Mouse (Mus musculus): ENCODE measurements at regions not wholly inside any gene's neighbourhood (a gene's known extent, or its start where the extent isn't known, plus 50 kb on each side); places are given as distances from the start of the nearest gene placed in this dataset.

- Histone ChIP-seq H3K4me2 (replicated peaks) (no peak overlapping the region), H3K4me3 (no peak overlapping the region), H3K9ac (no peak overlapping the region), H3K27ac (no peak overlapping the region), H3K9me3 (no peaks in the 10 kb centered on the region), H3K36me3 (no peaks in the 10 kb centered on the region), H3K4me1 (no peaks in the 10 kb centered on the region), H3K27me3 (no peaks in the 10 kb centered on the region)
- no peak for ATAC-seq (ENCODE audit: low FRiP score, low read depth)
- 85% methylated on average over 6 of the region's 6 CpGs for WGBS
Measured at GRCm38 (mm10) chr4:153752791-153753190, 204.2 kb upstream of the A430005L14Rik start.

GRCm38 (mm10) chr4:153758323-153758722 is 198.7 kb upstream of the A430005L14Rik start:
- Histone ChIP-seq H3K27ac (no peak overlapping the region), H3K27me3 (no peaks in the 10 kb centered on the region), H3K4me1 (no peaks in the 10 kb centered on the region), H3K4me3 (no peak overlapping the region), H3K9ac (no peak overlapping the region), H3K36me3 (no peaks in the 10 kb centered on the region), H3K9me3 (no peaks in the 10 kb centered on the region), H3K4me2 (replicated peaks) (no peak overlapping the region)
- ATAC-seq (ENCODE audit: low FRiP score, low read depth) = no peak
- WGBS = 89% methylated on average over 6 of the region's 6 CpGs

GRCm38 (mm10) chr4:153758781-153759180 is 198.3 kb upstream of the A430005L14Rik start:
- Histone ChIP-seq H3K4me2 (replicated peaks) (no peak overlapping the region), H3K4me1 (no peaks in the 10 kb centered on the region), H3K4me3 (no peak overlapping the region), H3K27me3 (no peaks in the 10 kb centered on the region), H3K27ac (no peak overlapping the region), H3K9ac (no peak overlapping the region), H3K9me3 (no peaks in the 10 kb centered on the region), H3K36me3 (no peaks in the 10 kb centered on the region)
- WGBS = 56% methylated on average over 8 of the region's 8 CpGs
- no peak for ATAC-seq (ENCODE audit: low FRiP score, low read depth)

DNA sequence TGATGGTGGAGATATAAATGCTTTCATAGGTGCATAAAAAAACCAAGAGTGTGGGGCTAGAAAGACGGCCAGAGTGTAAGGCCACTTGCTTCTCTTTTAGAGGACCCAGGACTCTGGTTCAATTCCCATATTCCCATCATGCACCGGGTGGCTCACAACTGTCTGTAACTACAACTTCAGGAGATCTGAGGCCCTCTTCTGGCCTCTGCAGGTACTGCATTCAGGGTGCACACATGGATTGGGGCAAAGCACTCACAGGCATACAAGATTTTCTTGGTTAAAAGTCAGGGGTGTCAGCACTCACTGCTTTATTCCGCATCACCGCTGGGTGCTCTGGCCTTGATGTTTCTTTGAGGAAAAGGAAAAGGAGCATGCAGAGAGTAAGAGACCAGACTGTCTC is 196.1 kb upstream of the A430005L14Rik start:
- WGBS = 89% methylated on average over 4 of the region's 4 CpGs
- H3K4me3 ChIP-seq = no peak overlapping the region
- no peak overlapping the region for H3K9ac ChIP-seq
- H3K4me2 ChIP-seq (replicated peaks) = no peak overlapping the region
- ATAC-seq (ENCODE audit: low FRiP score, low read depth) = no peak
- no peaks in the 10 kb centered on the region for H3K36me3 ChIP-seq
- H3K4me1 ChIP-seq = no peaks in the 10 kb centered on the region
- no peaks in the 10 kb centered on the region for H3K9me3 ChIP-seq
- no peaks in the 10 kb centered on the region for H3K27me3 ChIP-seq
- H3K27ac ChIP-seq = no peak overlapping the region

DNA sequence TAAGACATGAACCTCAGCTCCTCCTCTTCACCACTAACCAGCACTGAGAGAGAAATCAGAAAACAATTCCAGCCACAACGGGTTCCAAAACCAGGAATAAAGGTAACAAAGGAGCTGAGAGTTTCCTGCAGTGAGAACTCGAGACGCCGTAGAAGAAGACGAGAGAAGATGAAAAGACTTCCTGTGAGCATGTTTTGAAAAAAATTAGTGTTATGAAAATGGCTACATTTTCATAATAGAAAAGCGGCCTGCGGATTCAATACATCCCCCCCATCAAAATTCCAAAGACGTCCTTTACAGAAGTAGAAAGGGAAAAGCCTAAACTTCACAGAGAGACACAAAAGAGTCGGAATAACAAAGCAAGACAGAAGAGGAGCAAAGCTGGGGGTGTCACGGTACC is 193.6 kb upstream of the A430005L14Rik start:
- Histone ChIP-seq H3K27ac (no peak overlapping the region), H3K9me3 (no peaks in the 10 kb centered on the region), H3K4me2 (replicated peaks) (no peak overlapping the region), H3K36me3 (no peaks in the 10 kb centered on the region), H3K27me3 (no peaks in the 10 kb centered on the region), H3K4me1 (no peaks in the 10 kb centered on the region), H3K4me3 (no peak overlapping the region), H3K9ac (no peak overlapping the region)
- WGBS = 81% methylated on average over 10 of the region's 10 CpGs
- ATAC-seq (ENCODE audit: low FRiP score, low read depth) = no peak

DNA sequence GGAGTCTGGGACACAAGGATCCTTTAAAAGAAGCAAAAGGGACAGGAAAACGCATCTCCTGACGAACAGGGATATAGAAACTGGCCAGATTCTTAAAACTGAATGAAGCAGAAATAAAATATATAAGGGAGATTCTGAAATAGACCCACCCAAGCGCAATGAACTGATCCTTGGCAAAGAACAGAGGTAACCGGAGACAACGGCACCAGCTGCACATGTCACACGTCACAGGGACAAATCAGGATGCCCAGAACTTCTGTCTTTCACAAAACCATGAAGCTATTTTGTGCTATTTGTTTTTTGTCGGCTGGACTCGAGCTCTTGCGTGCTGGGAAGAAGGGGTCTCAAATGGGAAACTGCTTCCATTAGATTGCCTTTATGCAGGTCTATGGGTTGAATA is 189.3 kb upstream of the A430005L14Rik start:
- Histone ChIP-seq H3K4me3 (no peak overlapping the region), H3K9me3 (no peaks in the 10 kb centered on the region), H3K27me3 (no peaks in the 10 kb centered on the region), H3K4me1 (no peaks in the 10 kb centered on the region), H3K27ac (no peak overlapping the region), H3K4me2 (replicated peaks) (no peak overlapping the region), H3K9ac (no peak overlapping the region), H3K36me3 (no peaks in the 10 kb centered on the region)
- 85% methylated on average over 9 of the region's 9 CpGs for WGBS
- no peak for ATAC-seq (ENCODE audit: low FRiP score, low read depth)

DNA sequence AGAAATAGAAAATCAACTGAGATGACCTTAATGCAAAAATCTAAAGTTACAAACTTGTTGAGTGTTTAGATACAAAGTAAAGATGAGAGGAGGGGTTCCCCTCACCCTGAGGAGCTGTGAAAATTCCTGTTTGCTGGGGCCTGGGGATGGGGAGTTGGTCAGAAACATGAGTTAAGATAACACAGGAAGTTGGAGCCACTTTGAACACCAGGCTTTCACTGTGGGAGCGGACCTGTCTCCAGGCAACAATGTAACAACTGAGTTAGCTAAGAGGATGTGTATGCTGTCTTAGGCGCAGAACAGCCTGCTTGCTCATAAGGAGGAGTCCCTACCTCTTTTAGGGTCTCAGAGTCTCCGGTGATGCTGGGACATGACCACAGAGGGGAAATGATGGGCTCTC is 188.7 kb upstream of the A430005L14Rik start:
- Histone ChIP-seq H3K9ac (no peak overlapping the region), H3K4me1 (no peaks in the 10 kb centered on the region), H3K27ac (no peak overlapping the region), H3K9me3 (no peaks in the 10 kb centered on the region), H3K36me3 (no peaks in the 10 kb centered on the region), H3K4me2 (replicated peaks) (no peak overlapping the region), H3K4me3 (no peak overlapping the region), H3K27me3 (no peaks in the 10 kb centered on the region)
- 57% methylated on average over 3 of the region's 3 CpGs for WGBS
- no peak for ATAC-seq (ENCODE audit: low FRiP score, low read depth)

DNA sequence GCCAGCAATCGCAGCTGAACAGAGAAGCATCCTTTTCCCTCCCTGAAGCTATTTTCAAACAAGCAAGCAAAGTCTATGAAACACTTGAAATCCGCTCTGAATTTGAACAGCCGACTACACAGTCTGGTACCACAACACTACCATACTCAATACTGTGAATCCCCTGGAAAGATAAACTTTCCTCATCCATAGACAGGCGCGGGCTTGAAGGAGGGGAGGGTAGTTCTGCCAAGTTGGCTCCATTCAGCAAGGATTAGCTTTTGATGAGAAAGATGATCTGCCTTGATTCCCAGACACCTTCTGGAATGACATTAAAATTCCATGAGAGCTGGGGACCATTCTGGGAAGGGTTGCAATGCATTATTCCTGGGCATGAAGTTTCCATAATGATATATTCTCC is 186.4 kb upstream of the A430005L14Rik start:
- ATAC-seq (ENCODE audit: low FRiP score, low read depth) = no peak
- no peaks in the 10 kb centered on the region for H3K36me3 ChIP-seq
- no peak overlapping the region for H3K9ac ChIP-seq
- no peaks in the 10 kb centered on the region for H3K4me1 ChIP-seq
- H3K4me3 ChIP-seq = no peak overlapping the region
- no peaks in the 10 kb centered on the region for H3K9me3 ChIP-seq
- H3K4me2 ChIP-seq (replicated peaks) = no peak overlapping the region
- H3K27ac ChIP-seq = no peak overlapping the region
- WGBS = 83% methylated on average over 5 of the region's 5 CpGs
- H3K27me3 ChIP-seq = no peaks in the 10 kb centered on the region

GRCm38 (mm10) chr4:153780501-153780900 is 176.5 kb upstream of the A430005L14Rik start:
- H3K9ac ChIP-seq = no peak overlapping the region
- H3K4me3 ChIP-seq = no peak overlapping the region
- H3K9me3 ChIP-seq = no peaks in the 10 kb centered on the region
- H3K4me2 ChIP-seq (replicated peaks) = no peak overlapping the region
- no peaks in the 10 kb centered on the region for H3K27me3 ChIP-seq
- no peak; the same call in 1 of the 2 replicates for ATAC-seq (ENCODE audit: low FRiP score, low read depth)
- no peaks in the 10 kb centered on the region for H3K4me1 ChIP-seq
- H3K27ac ChIP-seq = no peak overlapping the region
- WGBS = 68% methylated on average over 2 of the region's 2 CpGs
- H3K36me3 ChIP-seq = no peaks in the 10 kb centered on the region

DNA sequence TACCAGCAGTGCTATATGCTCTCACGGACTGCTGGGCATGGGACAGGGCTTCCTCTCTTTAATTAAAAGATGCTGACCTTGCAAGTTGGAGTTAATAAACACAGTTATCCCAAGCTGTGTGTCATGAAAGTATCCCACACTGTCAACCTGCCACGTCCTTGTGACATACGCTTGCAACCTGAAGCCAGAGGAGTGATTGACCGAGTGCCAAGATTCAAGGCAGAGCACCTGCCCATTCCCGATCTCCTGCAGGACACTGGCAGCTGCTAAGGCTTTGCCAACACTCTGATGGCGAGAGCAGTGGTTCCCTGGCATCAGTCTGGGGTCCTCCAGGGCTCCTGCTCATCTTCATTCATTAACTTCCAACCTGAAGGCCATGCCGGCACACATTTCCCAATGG is 175.8 kb upstream of the A430005L14Rik start:
- H3K9me3 ChIP-seq = no peaks in the 10 kb centered on the region
- H3K4me1 ChIP-seq = no peaks in the 10 kb centered on the region
- ATAC-seq (ENCODE audit: low FRiP score, low read depth) = no peak
- no peak overlapping the region for H3K4me3 ChIP-seq
- no peak overlapping the region for H3K4me2 ChIP-seq (replicated peaks)
- H3K36me3 ChIP-seq = no peaks in the 10 kb centered on the region
- no peak overlapping the region for H3K27ac ChIP-seq
- 84% methylated on average over 7 of the region's 7 CpGs for WGBS
- no peaks in the 10 kb centered on the region for H3K27me3 ChIP-seq
- H3K9ac ChIP-seq = no peak overlapping the region

DNA sequence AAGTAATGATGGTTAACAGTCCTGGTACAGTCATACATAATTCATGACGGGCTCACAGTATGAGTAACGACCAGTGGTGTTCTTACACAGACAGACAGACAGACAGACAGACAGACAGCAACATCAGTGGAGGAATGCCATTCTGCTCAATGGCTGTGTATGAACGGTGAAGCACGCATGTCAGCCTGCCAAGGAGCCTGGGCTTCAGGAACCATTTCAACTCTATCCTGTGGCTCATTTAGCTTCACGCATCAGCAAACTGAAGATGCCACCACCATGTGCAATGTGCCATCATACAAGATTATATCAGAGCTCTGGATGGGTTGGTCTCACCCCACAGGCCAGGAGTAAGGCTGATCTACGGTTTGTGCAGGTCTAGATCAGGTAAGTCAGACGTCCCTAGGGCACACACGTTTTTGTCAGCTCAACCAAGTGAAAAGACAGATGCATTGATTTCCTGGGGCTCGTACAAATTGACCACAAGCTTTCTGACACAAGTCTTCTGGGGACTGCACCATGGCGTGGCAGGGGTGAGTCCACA is 175.0 kb upstream of the A430005L14Rik start:
- 83% methylated on average over 10 of the region's 10 CpGs for WGBS

DNA sequence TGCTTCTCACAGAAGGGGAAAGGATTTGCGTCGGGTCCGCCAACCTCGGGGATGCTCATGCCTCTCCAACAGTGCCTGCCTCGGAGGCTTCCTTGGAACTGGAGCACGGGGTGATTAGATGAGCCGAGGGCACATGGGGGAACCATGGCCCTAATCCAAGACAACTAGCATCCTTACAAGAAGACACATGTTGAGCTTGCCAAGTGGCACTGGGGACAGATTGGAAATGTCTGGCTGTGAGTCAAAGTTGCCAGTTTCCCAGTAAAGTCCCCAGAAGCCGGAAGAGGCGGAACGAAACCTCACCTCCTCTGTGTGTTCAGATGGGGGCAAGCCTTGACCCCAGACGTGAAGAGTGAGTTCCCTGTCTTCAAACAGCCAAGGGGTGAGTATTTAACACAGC is 172.6 kb upstream of the A430005L14Rik start:
- H3K4me3 ChIP-seq = no peak overlapping the region
- no peak for ATAC-seq (ENCODE audit: low FRiP score, low read depth)
- no peaks in the 10 kb centered on the region for H3K9me3 ChIP-seq
- WGBS = 90% methylated on average over 11 of the region's 11 CpGs
- H3K36me3 ChIP-seq = no peaks in the 10 kb centered on the region
- H3K4me1 ChIP-seq = peaks cover 8% of the 10 kb centered on the region; the same call in 1 of the 2 replicates
- H3K27ac ChIP-seq = no peak overlapping the region
- H3K9ac ChIP-seq = no peak overlapping the region
- no peaks in the 10 kb centered on the region for H3K27me3 ChIP-seq
- H3K4me2 ChIP-seq (replicated peaks) = no peak overlapping the region

More for the DNA sequence above, 175.0 kb upstream of the A430005L14Rik start:
- no peaks in the 10 kb centered on the region for H3K9me3 ChIP-seq
- H3K36me3 ChIP-seq = no peaks in the 10 kb centered on the region
- H3K9ac ChIP-seq = no peak overlapping the region
- no peaks in the 10 kb centered on the region for H3K4me1 ChIP-seq
- no peak overlapping the region for H3K27ac ChIP-seq
- no peak for ATAC-seq (ENCODE audit: low FRiP score, low read depth)
- H3K4me3 ChIP-seq = no peak overlapping the region
- H3K4me2 ChIP-seq (replicated peaks) = no peak overlapping the region
- H3K27me3 ChIP-seq = no peaks in the 10 kb centered on the region

DNA sequence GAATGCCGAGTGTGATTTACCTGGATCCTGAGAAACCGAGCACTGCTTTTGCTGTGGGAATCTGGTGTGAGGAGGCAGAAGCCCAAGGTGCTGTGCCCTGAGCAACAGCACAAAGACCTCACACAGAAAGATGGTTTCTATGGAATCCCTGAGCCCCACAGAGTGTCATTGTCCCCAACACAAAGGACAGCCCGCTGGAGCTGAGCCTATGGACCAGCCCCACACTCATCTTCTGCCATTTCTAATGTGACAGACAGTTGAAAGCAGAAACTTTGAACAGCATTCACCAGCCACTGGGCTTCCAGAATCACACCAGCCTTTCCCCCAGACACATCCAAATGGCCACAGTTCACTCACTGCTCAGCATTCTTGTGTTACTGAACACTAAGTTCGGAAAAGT is 171.5 kb upstream of the A430005L14Rik start:
- Histone ChIP-seq H3K9me3 (no peaks in the 10 kb centered on the region), H3K36me3 (no peaks in the 10 kb centered on the region), H3K4me3 (no peak overlapping the region), H3K4me1 (peaks cover 10% of the 10 kb centered on the region; the same call in 1 of the 2 replicates), H3K27me3 (no peaks in the 10 kb centered on the region), H3K27ac (no peak overlapping the region), H3K9ac (no peak overlapping the region), H3K4me2 (replicated peaks) (no peak overlapping the region)
- ATAC-seq (ENCODE audit: low FRiP score, low read depth) = no peak
- 87% methylated on average over 4 of the region's 4 CpGs for WGBS
